Mouse (Mus musculus) intestine, embryonic 14.5 days (tissue): ENCODE results near the gene Ppp1r37. TPM values are rescaled to one million over a fixed set of nuclear protein-coding genes. Genes with fewer than 3 reads are reported as not detected.
A peak's percentile ranks its signal among the peaks of the same experiment; 100 is the strongest.

Experiments used
- ATAC-seq: fragments of 200-750 bp; cut with Nextera tagmentation; replicated peaks from 2 replicates; pipeline ENCODE4 v1.8.0; 2017; ENCODE audit warnings: low read depth, moderate number of reproducible peaks, moderate TSS enrichment, moderate library complexity; ENCODE audit not compliant: low FRiP score, low TSS enrichment
- DNase-seq: peaks from one replicate; pipeline ENCODE4 v3.0.0-alpha.2; 2018; ENCODE audit warnings: low spot score
- H3K27ac ChIP-seq: fragments of 300-500 bp; sonication (generic); 2 replicates; pipeline ENCODE4 v1.5.1; 2014; ENCODE audit warnings: low read depth, mild to moderate bottlenecking, control low read depth
- H3K27me3 ChIP-seq: fragments of 300-500 bp; sonication (generic); replicated peaks from 2 replicates; pipeline ENCODE4 v1.6.1; 2014; ENCODE audit warnings: low read length, control low read depth; ENCODE audit not compliant: control insufficient read depth, insufficient read depth
- H3K36me3 ChIP-seq: fragments of 300-500 bp; sonication (generic); 2 replicates; pipeline ENCODE4 v1.6.1; 2014; ENCODE audit warnings: low read length, control low read depth; ENCODE audit not compliant: control insufficient read depth, insufficient read depth
- H3K4me1 ChIP-seq: fragments of 300-500 bp; sonication (generic); replicated peaks from 2 replicates; pipeline ENCODE4 v1.6.1; 2014; ENCODE audit warnings: low read length, control low read depth, mixed read lengths; ENCODE audit not compliant: control insufficient read depth, insufficient read depth
- H3K4me2 ChIP-seq: fragments of 300-500 bp; sonication (generic); 2 replicates; pipeline ENCODE4 v1.6.1; 2014; ENCODE audit warnings: low read length
- H3K4me3 ChIP-seq: fragments of 300-500 bp; sonication (generic); 2 replicates; pipeline ENCODE4 v1.5.1; 2014; ENCODE audit warnings: low read depth, low read length, control low read depth, mixed read lengths
- H3K9ac ChIP-seq: fragments of 300-500 bp; sonication (generic); 2 replicates; pipeline ENCODE4 v1.6.1; 2014; ENCODE audit warnings: mild to moderate bottlenecking, low read length
- H3K9me3 ChIP-seq: fragments of 300-500 bp; sonication (generic); 2 replicates; pipeline ENCODE4 v1.6.1; 2016; ENCODE audit warnings: low read length, control low read depth; ENCODE audit not compliant: control insufficient read depth
- WGBS: fragments of 180-500 bp; shearing (Covaris S2); extraction: QIAGEN DNeasy Blood & Tissue Kit; methylation state at CpG from one replicate; pipeline ENCODE4 v1.1.7; 2014; 5-methylcytosine and 5-hydroxymethylcytosine counted together
- polyA plus RNA-seq: library from polyadenylated mRNA; unstranded; fragments of >200 nt; fragmentation: Nextera tagmentation; extraction: Ambion mirVana; gene quantifications from 2 replicates; pipeline ENCODE4 v1.2.1, GENCODE M21; 2014

The Ppp1r37 gene
- polyA plus RNA-seq, 1 experiment from 2014 or later, result 4.4 TPM

- WGBS, result 81% methylated on average over 25 of the region's 25 CpGs
- DNase-seq, result no peak
Measured at GRCm38 (mm10) chr7:19494751-19495474, 68.0 kb downstream of the Ppp1r37 start.

GRCm38 (mm10) chr7:19491731-19492130, 71.1 kb downstream of the Ppp1r37 start:
- no peak for ATAC-seq
- no peaks in the 10 kb centered on the region for H3K36me3 ChIP-seq
- no peaks in the 10 kb centered on the region for H3K9me3 ChIP-seq
- peaks cover 48% of the 10 kb centered on the region for H3K27me3 ChIP-seq
- no peaks in the 10 kb centered on the region for H3K4me1 ChIP-seq
- no peak overlapping the region for H3K27ac ChIP-seq
- under 1% methylated on average over 26 of the region's 26 CpGs for WGBS
- peak; percentile 70 for DNase-seq
- H3K9ac ChIP-seq, result no peak overlapping the region
- H3K4me2 ChIP-seq, result peak overlapping the region; percentile 34
- no peak overlapping the region for H3K4me3 ChIP-seq

More at GRCm38 (mm10) chr7:19494751-19495474, 68.0 kb downstream of the Ppp1r37 start:
- H3K4me1 ChIP-seq, result no peaks in the 10 kb centered on the region
- H3K27me3 ChIP-seq, result peaks cover 23% of the 10 kb centered on the region
- no peak overlapping the region for H3K27ac ChIP-seq
- no peaks in the 10 kb centered on the region for H3K36me3 ChIP-seq
- H3K4me2 ChIP-seq, result no peak overlapping the region
- ATAC-seq, result no peak
- H3K9me3 ChIP-seq, result no peaks in the 10 kb centered on the region
- H3K4me3 ChIP-seq, result no peak overlapping the region
- H3K9ac ChIP-seq, result no peak overlapping the region

GRCm38 (mm10) chr7:19489525-19489924, 73.4 kb downstream of the Ppp1r37 start:
- DNase-seq (no peak), ATAC-seq (no peak)
- Histone ChIP-seq H3K9me3 (no peaks in the 10 kb centered on the region), H3K9ac (no peak overlapping the region), H3K27ac (no peak overlapping the region), H3K36me3 (no peaks in the 10 kb centered on the region), H3K4me3 (0 out of 2 replicates have a peak overlapping the region, but pooled peaks have one; percentile 15), H3K4me1 (no peaks in the 10 kb centered on the region), H3K27me3 (peaks cover 48% of the 10 kb centered on the region), H3K4me2 (0 out of 2 replicates have a peak overlapping the region, but pooled peaks have one; percentile 5)
- 9% methylated on average over 31 of the region's 31 CpGs for WGBS

GRCm38 (mm10) chr7:19486549-19486948, 76.3 kb downstream of the Ppp1r37 start:
- Histone ChIP-seq H3K27ac (no peak overlapping the region), H3K4me1 (no peaks in the 10 kb centered on the region), H3K4me3 (no peak overlapping the region), H3K27me3 (peaks cover 40% of the 10 kb centered on the region), H3K9me3 (no peaks in the 10 kb centered on the region), H3K9ac (no peak overlapping the region), H3K36me3 (no peaks in the 10 kb centered on the region), H3K4me2 (no peak overlapping the region)
- DNase-seq (no peak), ATAC-seq (no peak)
- WGBS, result 89% methylated on average over 7 of the region's 7 CpGs

GRCm38 (mm10) chr7:19485488-19485887, 77.4 kb downstream of the Ppp1r37 start:
- Histone ChIP-seq H3K9me3 (no peaks in the 10 kb centered on the region), H3K27ac (no peak overlapping the region), H3K27me3 (peaks cover 29% of the 10 kb centered on the region), H3K4me1 (no peaks in the 10 kb centered on the region), H3K36me3 (no peaks in the 10 kb centered on the region), H3K4me2 (no peak overlapping the region), H3K4me3 (no peak overlapping the region), H3K9ac (no peak overlapping the region)
- 80% methylated on average over 1 of the region's 1 CpGs for WGBS
- ATAC-seq, result no peak
- no peak for DNase-seq

GRCm38 (mm10) chr7:19483281-19483680, 79.6 kb downstream of the Ppp1r37 start:
- H3K36me3 ChIP-seq, result no peaks in the 10 kb centered on the region
- no peak for DNase-seq
- no peak overlapping the region for H3K27ac ChIP-seq
- WGBS, result 84% methylated on average over 8 of the region's 8 CpGs
- H3K27me3 ChIP-seq, result peaks cover 9% of the 10 kb centered on the region; the same call in 1 of the 2 replicates
- no peak for ATAC-seq
- H3K9me3 ChIP-seq, result no peaks in the 10 kb centered on the region
- H3K4me2 ChIP-seq, result no peak overlapping the region
- H3K9ac ChIP-seq, result no peak overlapping the region
- H3K4me3 ChIP-seq, result no peak overlapping the region
- H3K4me1 ChIP-seq, result no peaks in the 10 kb centered on the region

Other genes starting within 250 kb of the Ppp1r37 start
- gene Ercc1, start 218.3 kb downstream of the Ppp1r37 start, polyA plus RNA-seq, result 71.8 and 82.9 TPM in 2 replicates
- 23.9 and 25.8 TPM in 2 replicates for gene Cd3eap, start 203.6 kb downstream of the Ppp1r37 start, polyA plus RNA-seq
- 4.4 and 4.9 TPM in 2 replicates for gene Ppp1r13l, start 203.3 kb downstream of the Ppp1r37 start, polyA plus RNA-seq
- 11.3 and 13.3 TPM in 2 replicates for gene Ercc2, start 181.1 kb downstream of the Ppp1r37 start, polyA plus RNA-seq
- 2.4 and 3.4 TPM in 2 replicates for gene Klc3, start 159.0 kb downstream of the Ppp1r37 start, polyA plus RNA-seq
- gene Ckm, start 158.3 kb downstream of the Ppp1r37 start, polyA plus RNA-seq, result 0.60 and 1.1 TPM in 2 replicates
- 7.5 and 8.5 TPM in 2 replicates for gene Mark4, start 104.3 kb downstream of the Ppp1r37 start, polyA plus RNA-seq
- 0.76 and 0.90 TPM in 2 replicates for gene Exoc3l2, start 99.7 kb downstream of the Ppp1r37 start, polyA plus RNA-seq
- 0.93 and 1.2 TPM in 2 replicates for gene Bloc1s3, start 54.7 kb downstream of the Ppp1r37 start, polyA plus RNA-seq
- gene Trappc6a, start 54.7 kb downstream of the Ppp1r37 start, polyA plus RNA-seq, result 113 TPM in 2 replicates
- 0.09 and 0.27 TPM in 2 replicates for gene Nkpd1, start 45.2 kb downstream of the Ppp1r37 start, polyA plus RNA-seq
- gene Zfp296, start 14.2 kb upstream of the Ppp1r37 start, polyA plus RNA-seq, result 1.1 and 1.4 TPM in 2 replicates
- gene Gemin7, start 14.5 kb upstream of the Ppp1r37 start, polyA plus RNA-seq, result 176 and 180 TPM in 2 replicates
- gene Clasrp, start 41.4 kb upstream of the Ppp1r37 start, polyA plus RNA-seq, result 41.4 and 46.4 TPM in 2 replicates
- 9.4 and 9.5 TPM in 2 replicates for gene Relb, start 66.4 kb upstream of the Ppp1r37 start, polyA plus RNA-seq
- gene Clptm1, start 102.0 kb upstream of the Ppp1r37 start, polyA plus RNA-seq, result 75.2 and 84.6 TPM in 2 replicates
- 11.5 and 13.7 TPM in 2 replicates for gene Apoc2, start 114.9 kb upstream of the Ppp1r37 start, polyA plus RNA-seq
- gene Gm44805, start 118.3 kb upstream of the Ppp1r37 start, polyA plus RNA-seq, result not detected in 2 replicates
- 0.17 TPM in 1 of 2 replicates, not detected in the other for gene Apoc4, start 118.4 kb upstream of the Ppp1r37 start, polyA plus RNA-seq
- gene Apoc1, start 129.6 kb upstream of the Ppp1r37 start, polyA plus RNA-seq, result 8.3 and 9.1 TPM in 2 replicates
- 227 and 233 TPM in 2 replicates for gene Apoe, start 136.1 kb upstream of the Ppp1r37 start, polyA plus RNA-seq
- 143 and 174 TPM in 2 replicates for gene Tomm40, start 152.4 kb upstream of the Ppp1r37 start, polyA plus RNA-seq
- 136 TPM in 2 replicates for gene Nectin2, start 187.4 kb upstream of the Ppp1r37 start, polyA plus RNA-seq
- gene Bcam, start 207.9 kb upstream of the Ppp1r37 start, polyA plus RNA-seq, result 89.6 and 93.4 TPM in 2 replicates
- 13.5 and 14.0 TPM in 2 replicates for gene Cblc, start 233.7 kb upstream of the Ppp1r37 start, polyA plus RNA-seq